Mouse (Mus musculus) forebrain, embryonic 15.5 days (tissue): ENCODE measurements at regions not wholly inside any gene's neighbourhood (a gene's known extent, or its start where the extent isn't known, plus 50 kb on each side); places are given as distances from the start of the nearest gene placed in this dataset.

Source experiments
- ATAC-seq: fragments of 200-750 bp; cut with Nextera tagmentation; replicated peaks from 2 replicates; pipeline ENCODE4 v1.8.0; 2017; ENCODE audit warnings: mild to moderate bottlenecking, moderate TSS enrichment, moderate library complexity
- H3K27ac ChIP-seq: fragments of 300-500 bp; sonication (generic); replicated peaks from 2 replicates; pipeline ENCODE4 v1.5.1; 2015; ENCODE audit warnings: mild to moderate bottlenecking, inconsistent platforms
- H3K27me3 ChIP-seq: fragments of 300-500 bp; sonication (generic); 2 replicates; pipeline ENCODE4 v1.6.1; 2015; ENCODE audit warnings: inconsistent platforms
- H3K36me3 ChIP-seq: fragments of 300-500 bp; sonication (generic); 2 replicates; pipeline ENCODE4 v1.6.1; 2015; ENCODE audit warnings: mild to moderate bottlenecking, inconsistent platforms
- H3K4me1 ChIP-seq: fragments of 300-500 bp; sonication (generic); 2 replicates; pipeline ENCODE4 v1.6.1; 2015; ENCODE audit warnings: inconsistent platforms
- H3K4me2 ChIP-seq: fragments of 300-500 bp; sonication (generic); replicated peaks from 2 replicates; pipeline ENCODE4 v1.6.1; 2015; ENCODE audit warnings: mild to moderate bottlenecking, inconsistent platforms
- H3K4me3 ChIP-seq: fragments of 300-500 bp; sonication (generic); 2 replicates; pipeline ENCODE4 v1.5.1; 2015; ENCODE audit warnings: mild to moderate bottlenecking, inconsistent platforms
- H3K9ac ChIP-seq: fragments of 300-500 bp; sonication (generic); replicated peaks from 2 replicates; pipeline ENCODE4 v1.6.1; 2015; ENCODE audit warnings: mild to moderate bottlenecking, inconsistent platforms
- H3K9me3 ChIP-seq: fragments of 300-500 bp; sonication (generic); 2 replicates; pipeline ENCODE4 v1.6.1; 2016; ENCODE audit warnings: inconsistent platforms
- WGBS: fragments of 180-500 bp; shearing (Covaris S2); methylation state at CpG from one replicate; pipeline ENCODE4 v1.1.7; 2015; ENCODE audit warnings: mixed read lengths; 5-methylcytosine and 5-hydroxymethylcytosine counted together

DNA sequence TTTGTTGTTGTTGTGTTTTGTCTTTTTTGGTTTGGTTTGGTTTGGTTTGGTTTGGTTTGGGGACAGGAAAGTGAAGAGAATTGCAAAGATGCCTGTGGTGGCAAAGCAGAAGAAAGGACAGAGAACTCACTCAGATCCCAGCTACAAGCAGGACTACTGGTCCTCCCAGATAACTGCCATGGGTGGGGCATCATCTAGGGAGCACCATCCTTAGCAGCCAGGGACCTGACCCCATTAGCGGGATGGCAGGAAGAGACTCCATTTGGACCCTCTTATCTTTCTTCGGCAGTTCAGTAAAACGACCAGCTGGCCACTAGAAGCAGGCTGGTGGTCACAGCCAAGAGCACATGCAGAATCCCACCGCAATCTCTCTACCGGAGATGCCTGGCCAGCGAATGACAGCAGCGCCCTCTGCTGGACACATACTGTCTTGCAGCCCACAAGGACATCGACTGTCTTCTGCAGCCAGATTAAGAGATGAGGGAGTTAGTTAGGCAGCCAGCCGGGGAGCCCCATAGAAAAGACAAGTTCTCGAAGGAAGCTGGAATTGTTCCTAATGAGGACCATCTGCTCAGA lies 119.8 kb downstream of the Gm9195 start:
- Histone ChIP-seq H3K36me3 (no peaks in the 10 kb centered on the region), H3K4me1 (no peaks in the 10 kb centered on the region), H3K27ac (no peak overlapping the region), H3K9me3 (no peaks in the 10 kb centered on the region), H3K4me2 (no peak overlapping the region), H3K9ac (no peak overlapping the region), H3K4me3 (no peak overlapping the region), H3K27me3 (no peaks in the 10 kb centered on the region)
- peak; percentile 78 for ATAC-seq
- WGBS, result 8% methylated on average over 10 of the region's 10 CpGs

DNA sequence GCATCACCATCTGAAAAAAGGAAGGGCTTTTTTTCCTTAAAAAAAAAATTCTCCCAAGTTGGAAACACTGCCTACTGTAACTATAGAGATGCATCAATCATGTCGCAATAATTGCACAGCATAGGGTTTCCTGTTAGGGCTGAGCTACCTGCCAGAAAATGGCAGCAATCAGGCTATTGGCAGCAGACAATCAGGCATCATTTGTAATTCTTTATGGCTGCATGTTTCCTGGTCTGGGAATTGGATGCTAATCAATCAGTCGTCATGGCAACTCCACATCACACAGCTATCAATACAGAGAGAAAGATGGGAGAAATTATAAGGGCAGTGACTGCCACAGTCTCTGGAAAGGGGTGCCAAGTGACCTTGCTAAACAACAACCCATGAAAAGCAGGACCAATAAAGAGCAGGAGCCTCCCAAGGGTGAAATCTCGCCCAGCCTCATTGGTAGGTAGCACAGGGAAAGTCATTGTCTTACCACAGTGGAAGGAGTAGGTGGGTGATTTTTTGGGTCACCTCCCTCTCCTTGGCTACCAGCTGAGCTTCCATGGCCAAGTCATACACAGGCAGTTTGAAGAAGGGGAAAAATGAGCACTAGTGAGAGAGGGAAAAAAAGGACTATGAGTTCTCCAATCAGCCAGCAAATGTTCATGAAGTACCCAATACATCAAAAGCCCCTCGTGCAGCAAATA lies 130.7 kb downstream of the Gm9195 start:
- WGBS, result 76% methylated on average over 4 of the region's 4 CpGs
- ATAC-seq, result 0 out of 2 replicates have a peak, but pooled peaks have one; percentile 46

DNA sequence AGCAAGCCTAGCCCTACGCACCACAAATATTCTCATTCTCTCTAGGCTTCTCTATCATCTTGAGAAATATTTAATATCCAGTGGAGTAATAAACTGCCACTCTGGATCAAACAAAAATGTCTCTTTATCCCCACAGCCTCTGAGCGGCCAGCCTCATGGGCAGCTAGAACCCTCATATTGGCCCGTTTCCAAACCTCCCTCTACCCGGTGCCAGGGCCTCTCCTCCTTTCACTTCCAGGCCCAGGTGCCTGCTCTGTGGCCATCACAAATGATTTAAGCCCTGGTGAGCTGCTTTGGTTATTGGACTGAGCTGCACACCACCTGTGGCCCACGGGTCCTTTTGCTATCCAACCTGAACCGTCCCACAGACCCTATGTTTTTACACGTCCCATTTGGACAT lies 131.5 kb downstream of the Gm9195 start:
- Histone ChIP-seq H3K4me3 (no peak overlapping the region), H3K4me2 (no peak overlapping the region), H3K9me3 (no peaks in the 10 kb centered on the region), H3K27ac (no peak overlapping the region), H3K9ac (no peak overlapping the region), H3K36me3 (no peaks in the 10 kb centered on the region), H3K4me1 (peaks cover 9% of the 10 kb centered on the region; the same call in 1 of the 2 replicates), H3K27me3 (no peaks in the 10 kb centered on the region)
- no peak for ATAC-seq
- WGBS, result 75% methylated on average over 7 of the region's 7 CpGs

More for the DNA sequence above, 130.7 kb downstream of the Gm9195 start:
- Histone ChIP-seq H3K4me2 (no peak overlapping the region), H3K4me3 (no peak overlapping the region), H3K4me1 (peaks cover 9% of the 10 kb centered on the region; the same call in 1 of the 2 replicates), H3K9me3 (no peaks in the 10 kb centered on the region), H3K36me3 (no peaks in the 10 kb centered on the region), H3K27me3 (no peaks in the 10 kb centered on the region), H3K27ac (no peak overlapping the region), H3K9ac (no peak overlapping the region)

DNA sequence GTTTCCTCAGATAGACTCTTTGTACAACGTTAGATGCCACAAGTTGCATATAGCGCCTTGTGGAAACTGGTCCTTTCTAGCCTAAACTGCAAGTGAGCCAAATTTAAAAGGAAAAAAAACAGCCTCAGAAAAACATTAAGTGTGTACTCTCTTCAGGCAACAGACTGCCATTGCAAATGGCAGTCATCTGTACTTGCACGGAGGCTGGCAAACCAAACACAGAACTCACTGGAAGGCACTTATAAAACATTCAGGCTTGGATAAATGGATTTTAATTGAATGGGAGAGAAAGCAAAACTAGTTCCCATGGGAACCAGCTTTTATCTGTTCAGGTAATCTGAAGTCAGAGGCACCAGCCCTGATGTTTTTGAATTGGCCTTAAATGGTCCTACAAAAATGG lies 133.7 kb downstream of the Gm9195 start:
- Histone ChIP-seq H3K4me2 (no peak overlapping the region), H3K27me3 (no peaks in the 10 kb centered on the region), H3K9me3 (no peaks in the 10 kb centered on the region), H3K4me1 (peaks cover 9% of the 10 kb centered on the region; the same call in 1 of the 2 replicates), H3K9ac (no peak overlapping the region), H3K27ac (no peak overlapping the region), H3K4me3 (no peak overlapping the region), H3K36me3 (no peaks in the 10 kb centered on the region)
- ATAC-seq, result no peak
- 69% methylated on average over 3 of the region's 3 CpGs for WGBS

DNA sequence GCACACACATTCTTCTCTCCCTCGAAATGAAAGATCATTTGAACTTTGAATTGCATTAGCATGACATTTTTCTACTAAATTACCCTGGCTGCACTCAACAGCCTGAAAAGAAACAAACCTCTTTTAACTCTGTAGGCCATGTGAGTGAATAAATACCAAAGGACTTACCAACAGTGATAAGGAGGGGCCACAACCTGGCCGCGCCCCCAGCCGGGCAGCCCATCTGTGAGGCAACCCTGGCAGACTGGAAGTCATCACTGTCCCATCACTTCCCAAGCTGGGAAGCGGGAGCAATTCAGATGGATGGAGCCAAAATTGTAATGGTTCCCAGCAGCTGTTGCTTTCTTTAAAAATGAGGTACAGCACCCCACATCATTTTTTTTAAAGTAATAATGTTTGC lies 149.5 kb downstream of the Gm9195 start:
- ATAC-seq, result peak; percentile 69
- no peaks in the 10 kb centered on the region for H3K36me3 ChIP-seq
- no peaks in the 10 kb centered on the region for H3K9me3 ChIP-seq
- WGBS, result 18% methylated on average over 5 of the region's 5 CpGs
- no peak overlapping the region for H3K27ac ChIP-seq
- H3K9ac ChIP-seq, result no peak overlapping the region
- H3K4me3 ChIP-seq, result no peak overlapping the region
- H3K4me1 ChIP-seq, result peaks cover 10% of the 10 kb centered on the region
- peak overlapping the region; percentile 21 for H3K4me2 ChIP-seq
- H3K27me3 ChIP-seq, result no peaks in the 10 kb centered on the region

DNA sequence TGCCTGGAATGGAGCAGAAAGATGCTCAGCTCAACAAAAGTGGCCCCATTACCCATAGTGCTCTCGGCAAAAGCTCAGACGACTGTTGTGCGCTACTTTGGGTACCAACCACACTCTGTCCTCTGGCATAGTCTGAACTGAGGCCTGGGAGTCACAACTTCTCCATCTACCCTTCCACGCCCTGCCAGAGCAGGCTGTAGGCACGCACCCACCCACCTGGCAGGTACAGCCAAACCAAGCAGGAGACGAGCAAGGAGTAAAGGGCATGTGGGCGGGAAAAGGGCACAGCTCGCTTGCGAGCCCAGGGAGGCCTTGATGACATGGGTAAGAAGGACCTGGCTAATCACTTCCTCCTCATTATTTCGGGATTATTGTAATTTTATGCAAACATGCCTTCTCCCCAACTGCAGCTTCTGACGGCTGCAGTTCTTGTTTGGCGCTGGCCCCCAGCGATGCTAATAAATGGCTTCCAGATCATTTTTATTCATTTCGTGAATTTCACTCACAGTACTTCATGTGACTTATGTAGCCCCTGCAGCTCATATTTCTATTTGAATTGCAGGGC lies 150.0 kb downstream of the Gm9195 start:
- Histone ChIP-seq H3K27me3 (no peaks in the 10 kb centered on the region), H3K9me3 (no peaks in the 10 kb centered on the region), H3K36me3 (no peaks in the 10 kb centered on the region), H3K4me2 (peak overlapping the region; percentile 21), H3K9ac (no peak overlapping the region), H3K27ac (no peak overlapping the region), H3K4me1 (peaks cover 10% of the 10 kb centered on the region), H3K4me3 (no peak overlapping the region)
- 30% methylated on average over 14 of the region's 14 CpGs for WGBS
- peak; percentile 67 for ATAC-seq

DNA sequence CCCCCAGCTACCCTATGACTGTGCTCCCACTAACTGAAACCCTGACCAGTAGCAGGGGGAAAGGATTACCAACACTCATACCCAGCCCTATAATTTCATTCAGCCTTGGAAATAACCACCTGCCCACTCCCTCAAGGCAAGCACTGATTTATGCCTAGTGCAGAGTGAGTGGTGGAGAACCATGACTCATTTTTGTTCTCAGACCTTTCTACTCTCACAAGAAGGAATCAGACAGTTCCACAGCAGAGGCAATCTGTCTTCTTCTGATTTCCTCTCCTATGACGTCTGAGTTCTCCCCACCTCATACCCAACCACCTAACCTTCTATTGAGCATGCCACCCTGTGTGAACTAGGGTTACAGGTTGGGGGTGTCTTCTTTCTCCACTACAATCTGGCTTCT lies 153.6 kb downstream of the Gm9195 start:
- Histone ChIP-seq H3K27me3 (no peaks in the 10 kb centered on the region), H3K4me3 (no peak overlapping the region), H3K36me3 (no peaks in the 10 kb centered on the region), H3K9ac (no peak overlapping the region), H3K9me3 (no peaks in the 10 kb centered on the region), H3K4me1 (peaks cover 10% of the 10 kb centered on the region), H3K4me2 (no peak overlapping the region), H3K27ac (no peak overlapping the region)
- WGBS, result 80% methylated on average over 1 of the region's 1 CpGs
- ATAC-seq, result no peak

DNA sequence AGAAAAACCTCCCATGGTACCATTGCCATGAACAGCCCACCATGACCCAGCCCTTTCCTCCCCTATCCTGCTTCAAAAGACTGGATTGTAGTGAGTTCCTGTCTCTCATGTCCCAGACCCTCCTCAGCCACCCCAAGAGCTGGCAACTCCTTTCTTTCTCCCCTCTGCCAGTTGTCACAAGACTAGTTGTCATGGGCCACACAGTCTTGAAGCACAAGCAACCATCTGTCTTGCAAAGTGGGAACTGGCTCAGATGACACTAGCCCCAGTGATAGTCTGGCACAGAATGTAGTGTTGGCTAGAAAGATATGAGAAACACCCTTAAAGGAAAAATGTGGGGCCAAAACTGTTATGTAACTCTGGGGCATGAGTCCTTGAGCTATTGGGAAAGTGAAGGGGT lies 187.8 kb downstream of the Gm9195 start:
- Histone ChIP-seq H3K27ac (no peak overlapping the region), H3K36me3 (no peaks in the 10 kb centered on the region), H3K9me3 (no peaks in the 10 kb centered on the region), H3K4me3 (no peak overlapping the region), H3K9ac (no peak overlapping the region), H3K27me3 (no peaks in the 10 kb centered on the region), H3K4me1 (no peaks in the 10 kb centered on the region), H3K4me2 (no peak overlapping the region)
- ATAC-seq, result no peak; the same call in 1 of the 2 replicates

DNA sequence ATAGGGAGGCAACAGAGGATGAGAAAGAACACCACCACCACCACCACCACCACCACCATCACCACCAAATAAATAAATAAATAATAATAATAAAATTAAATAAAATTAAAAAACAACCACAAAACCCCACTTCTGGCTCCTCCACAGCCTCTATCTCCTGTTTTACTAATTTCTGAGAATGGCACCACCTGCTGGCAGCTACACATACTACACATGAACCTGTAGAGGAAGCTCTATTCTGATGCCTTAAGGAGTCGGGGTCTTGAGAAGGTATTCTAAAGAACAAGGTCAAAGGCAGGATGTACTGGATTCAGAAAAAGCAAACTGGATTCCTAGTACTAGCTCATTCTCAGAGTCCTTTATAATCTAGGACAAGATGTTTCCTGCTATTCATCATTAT lies 191.6 kb downstream of the Gm9195 start:
- Histone ChIP-seq H3K27me3 (peaks cover 4% of the 10 kb centered on the region; the same call in 1 of the 2 replicates), H3K27ac (no peak overlapping the region), H3K4me1 (no peaks in the 10 kb centered on the region), H3K36me3 (no peaks in the 10 kb centered on the region), H3K9me3 (no peaks in the 10 kb centered on the region), H3K9ac (no peak overlapping the region), H3K4me3 (no peak overlapping the region), H3K4me2 (no peak overlapping the region)
- WGBS, result 70% methylated on average over 1 of the region's 1 CpGs
- 0 out of 2 replicates have a peak, but pooled peaks have one; percentile 43 for ATAC-seq

DNA sequence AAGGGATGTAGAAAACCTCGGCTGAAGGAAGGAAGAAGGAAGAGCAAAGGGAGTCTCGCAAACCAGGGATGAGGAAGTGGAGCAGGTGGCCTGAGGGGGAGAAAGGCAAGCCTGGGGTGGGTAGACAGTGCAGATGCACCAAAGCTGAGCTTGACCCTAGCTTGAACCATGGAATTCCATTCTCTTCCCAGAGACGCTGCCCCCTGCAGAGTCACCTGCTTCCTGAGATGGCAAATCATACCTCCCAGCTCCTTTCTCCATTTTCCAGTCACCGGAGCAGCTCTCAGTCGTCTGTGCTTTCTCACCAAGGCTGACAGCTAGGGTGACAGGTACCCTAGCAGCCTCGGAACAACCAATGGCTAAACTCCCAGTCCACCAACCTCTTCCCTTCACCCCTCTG lies 197.0 kb downstream of the Gm9195 start:
- Histone ChIP-seq H3K27me3 (peaks cover 4% of the 10 kb centered on the region; the same call in 1 of the 2 replicates), H3K9ac (no peak overlapping the region), H3K4me1 (no peaks in the 10 kb centered on the region), H3K9me3 (no peaks in the 10 kb centered on the region), H3K27ac (no peak overlapping the region), H3K36me3 (no peaks in the 10 kb centered on the region), H3K4me2 (no peak overlapping the region), H3K4me3 (no peak overlapping the region)
- ATAC-seq, result no peak
- 38% methylated on average over 6 of the region's 6 CpGs for WGBS

DNA sequence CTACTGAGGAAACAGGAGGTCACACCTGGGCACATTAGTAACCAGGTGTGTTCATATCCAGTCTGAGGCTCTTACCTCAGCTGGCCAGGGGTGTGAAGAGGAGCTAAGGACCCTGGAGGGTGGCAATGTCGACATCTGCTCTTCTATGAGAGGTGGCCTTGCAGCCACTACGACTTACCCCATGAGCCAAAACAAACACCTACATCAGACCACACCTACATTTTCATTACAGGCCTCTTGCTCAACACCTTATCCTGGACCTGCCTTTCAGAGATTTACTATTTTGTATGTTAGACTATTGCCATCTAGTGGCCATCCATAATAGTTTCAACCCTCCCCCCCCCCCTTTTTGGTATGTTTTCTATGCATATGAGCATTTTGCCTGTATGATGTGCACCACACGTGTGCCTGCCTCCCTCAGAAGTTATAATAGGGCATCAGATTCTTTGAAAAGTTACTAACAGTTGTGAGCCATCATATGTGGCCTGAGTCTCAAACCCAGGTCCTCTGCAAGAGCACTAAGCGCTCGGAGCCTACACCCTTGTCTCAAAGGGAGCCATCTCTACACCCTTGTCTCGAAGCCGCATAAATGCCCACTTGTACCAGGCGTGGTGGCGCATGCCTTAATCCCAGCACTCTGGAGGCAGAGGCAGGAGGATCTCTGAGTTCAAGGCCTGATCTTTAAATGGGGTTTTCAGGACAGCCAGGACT lies 197.8 kb downstream of the Gm9195 start:
- H3K9ac ChIP-seq, result no peak overlapping the region
- no peaks in the 10 kb centered on the region for H3K4me1 ChIP-seq
- no peak overlapping the region for H3K4me3 ChIP-seq
- WGBS, result 59% methylated on average over 9 of the region's 9 CpGs
- H3K9me3 ChIP-seq, result no peaks in the 10 kb centered on the region
- no peak overlapping the region for H3K27ac ChIP-seq
- H3K36me3 ChIP-seq, result no peaks in the 10 kb centered on the region
- no peak overlapping the region for H3K4me2 ChIP-seq
- peak; percentile 85 for ATAC-seq
- peaks cover 4% of the 10 kb centered on the region; the same call in 1 of the 2 replicates for H3K27me3 ChIP-seq

DNA sequence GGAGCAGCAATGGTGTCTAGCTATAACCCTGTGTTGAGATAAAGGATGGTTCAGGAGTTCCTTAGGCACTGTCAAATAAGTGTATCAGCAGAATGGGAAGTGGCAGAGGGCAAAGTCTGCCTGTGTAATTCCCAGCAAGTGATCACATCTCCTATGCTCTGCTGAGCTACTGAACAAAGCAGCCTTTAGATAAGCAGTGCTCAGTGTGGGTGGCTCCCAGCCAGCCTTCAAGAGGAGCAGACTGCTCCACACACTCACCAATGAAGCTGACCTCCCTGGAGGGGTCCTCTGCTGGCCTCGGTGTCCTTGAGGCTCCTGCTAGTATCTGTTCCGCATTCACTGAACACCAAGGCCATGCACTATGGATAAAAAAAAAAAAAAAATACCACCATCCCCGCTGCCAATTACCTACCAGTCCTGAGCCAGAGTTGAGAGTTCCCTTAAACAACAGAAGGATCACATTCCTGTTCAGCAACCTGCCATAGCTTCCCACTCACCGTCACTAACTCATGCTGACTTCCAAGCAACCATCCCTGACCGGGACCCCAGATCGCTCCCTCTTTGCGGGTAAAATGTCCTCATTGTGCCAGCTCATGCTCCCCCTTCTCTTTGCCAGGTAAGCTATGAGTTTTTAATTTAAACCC lies 198.9 kb downstream of the Gm9195 start:
- Histone ChIP-seq H3K9me3 (no peaks in the 10 kb centered on the region), H3K4me1 (no peaks in the 10 kb centered on the region), H3K36me3 (no peaks in the 10 kb centered on the region), H3K27me3 (peaks cover 4% of the 10 kb centered on the region; the same call in 1 of the 2 replicates), H3K9ac (no peak overlapping the region), H3K4me2 (no peak overlapping the region), H3K27ac (no peak overlapping the region), H3K4me3 (no peak overlapping the region)
- no peak for ATAC-seq
- WGBS, result 78% methylated on average over 7 of the region's 7 CpGs
